Mouse (Mus musculus): Measurements from ENCODE around the gene Arhgap28. TPM values are rescaled to one million over a fixed set of nuclear protein-coding genes. Genes with fewer than 3 reads are reported as not detected.

Gene Arhgap28
- polyA plus RNA-seq, 1 experiment from 2014 or later, result 11.6 TPM

DNA sequence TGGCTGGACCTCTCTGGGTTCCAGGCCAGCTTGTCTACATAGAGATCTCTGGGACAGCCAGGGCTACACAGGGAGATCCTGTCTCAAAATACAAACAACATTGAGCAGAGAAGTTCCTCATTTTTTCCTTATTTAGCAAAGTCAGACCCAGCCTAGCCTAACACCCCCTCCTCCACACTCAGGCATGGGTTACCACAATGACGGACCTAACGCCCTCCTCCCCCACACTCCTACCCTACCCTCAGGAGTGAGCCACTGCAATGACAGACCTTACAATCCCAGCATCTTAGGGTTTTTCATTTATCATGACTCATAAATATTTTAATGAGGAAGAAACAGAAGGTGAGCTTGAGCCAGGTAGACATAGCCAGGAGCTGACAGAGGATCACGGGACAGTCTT lies 73.0 kb downstream of the Arhgap28 start:
- Histone ChIP-seq H3K36me3 (no peaks in the 10 kb centered on the region), H3K27ac (no peak overlapping the region), H3K9me3 (replicated peaks) (no peaks in the 10 kb centered on the region), H3K4me3 (no peak overlapping the region), H3K27me3 (no peaks in the 10 kb centered on the region), H3K4me1 (replicated peaks) (peaks cover 3% of the 10 kb centered on the region; the same call in 1 of the 2 replicates), H3K9ac (no peak overlapping the region), H3K4me2 (no peak overlapping the region)
- 67% methylated on average over 3 of the region's 3 CpGs for WGBS
- ATAC-seq (replicated peaks; ENCODE audit: insufficient number of reproducible peaks, insufficient read depth, low FRiP score, low read depth), result no peak

DNA sequence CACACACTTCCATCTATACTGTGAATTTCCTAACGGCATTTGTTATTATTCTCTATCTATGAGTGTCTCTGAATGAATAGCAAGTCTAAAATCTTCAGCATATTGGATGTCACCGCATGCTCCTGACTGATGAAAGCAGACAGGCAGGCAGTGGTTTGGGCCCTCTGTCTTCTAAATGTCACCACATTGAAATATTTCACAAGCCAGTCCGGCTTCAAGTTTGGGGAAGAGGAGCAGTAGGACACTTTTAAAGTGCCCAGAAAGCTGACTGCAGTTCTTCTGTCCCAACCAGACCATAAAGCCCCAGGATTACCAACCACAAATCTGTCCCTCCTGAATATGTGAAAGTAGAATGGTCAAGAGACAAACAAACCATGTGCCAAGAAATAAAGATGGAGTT lies 73.5 kb downstream of the Arhgap28 start:
- H3K4me1 ChIP-seq (replicated peaks), result peaks cover 3% of the 10 kb centered on the region; the same call in 1 of the 2 replicates
- no peak overlapping the region for H3K27ac ChIP-seq
- H3K4me2 ChIP-seq, result no peak overlapping the region
- no peak for ATAC-seq (replicated peaks; ENCODE audit: insufficient number of reproducible peaks, insufficient read depth, low FRiP score, low read depth)
- H3K4me3 ChIP-seq, result no peak overlapping the region
- H3K36me3 ChIP-seq, result no peaks in the 10 kb centered on the region
- no peaks in the 10 kb centered on the region for H3K27me3 ChIP-seq
- WGBS, result 68% methylated on average over 3 of the region's 3 CpGs
- H3K9me3 ChIP-seq (replicated peaks), result no peaks in the 10 kb centered on the region
- H3K9ac ChIP-seq, result no peak overlapping the region

DNA sequence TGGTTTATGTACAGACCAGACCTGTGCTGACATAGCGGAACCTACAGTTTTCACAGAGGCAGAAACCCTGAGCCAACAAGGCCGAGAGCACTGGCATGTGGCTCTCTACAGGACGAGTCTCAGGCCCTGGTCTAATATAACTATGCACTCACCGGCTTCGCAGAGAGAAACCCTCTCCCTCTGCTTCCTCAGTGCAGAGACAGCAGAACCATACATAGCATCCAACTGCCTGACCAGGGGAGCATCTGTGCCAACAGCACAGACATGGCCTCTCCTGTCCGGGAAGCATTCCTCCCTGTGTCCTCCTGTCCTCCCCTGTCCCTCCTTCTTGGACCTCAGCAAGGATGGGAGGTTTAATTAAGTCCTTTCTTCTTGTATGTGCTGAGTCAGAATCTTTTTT lies 75.6 kb downstream of the Arhgap28 start:
- 73% methylated on average over 6 of the region's 6 CpGs for WGBS

DNA sequence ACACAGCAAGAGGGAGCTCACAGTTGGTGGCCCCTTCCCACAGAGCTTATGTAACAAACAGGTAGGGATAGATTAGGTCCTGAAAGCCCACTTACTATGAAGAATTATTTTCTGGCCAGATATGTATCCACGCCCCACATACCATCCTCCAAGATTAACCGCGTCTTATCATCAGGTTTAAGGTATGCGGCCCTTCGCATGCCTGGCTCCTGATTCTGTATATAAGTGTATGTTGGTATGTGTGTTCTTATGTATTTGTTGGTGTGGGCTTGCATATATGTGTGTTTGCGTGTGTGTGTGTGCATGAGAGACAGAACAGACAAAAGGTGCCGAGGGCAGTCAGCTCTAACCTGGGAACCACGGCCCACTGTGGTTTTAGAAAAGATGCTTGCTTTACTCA lies 76.1 kb downstream of the Arhgap28 start:
- Histone ChIP-seq H3K27me3 (no peaks in the 10 kb centered on the region), H3K9me3 (replicated peaks) (no peaks in the 10 kb centered on the region), H3K4me1 (replicated peaks) (peaks cover 3% of the 10 kb centered on the region; the same call in 1 of the 2 replicates), H3K4me2 (no peak overlapping the region), H3K27ac (peak overlapping the region; percentile 27; the same call in 1 of the 2 replicates), H3K4me3 (no peak overlapping the region), H3K36me3 (no peaks in the 10 kb centered on the region), H3K9ac (no peak overlapping the region)
- WGBS, result 75% methylated on average over 8 of the region's 8 CpGs
- ATAC-seq (replicated peaks; ENCODE audit: insufficient number of reproducible peaks, insufficient read depth, low FRiP score, low read depth), result no peak

More for the DNA sequence above, 75.6 kb downstream of the Arhgap28 start:
- no peaks in the 10 kb centered on the region for H3K27me3 ChIP-seq
- ATAC-seq (replicated peaks; ENCODE audit: insufficient number of reproducible peaks, insufficient read depth, low FRiP score, low read depth), result no peak
- peaks cover 3% of the 10 kb centered on the region; the same call in 1 of the 2 replicates for H3K4me1 ChIP-seq (replicated peaks)
- no peak overlapping the region for H3K9ac ChIP-seq
- no peak overlapping the region for H3K4me3 ChIP-seq
- H3K4me2 ChIP-seq, result no peak overlapping the region
- H3K27ac ChIP-seq, result no peak overlapping the region
- no peaks in the 10 kb centered on the region for H3K36me3 ChIP-seq
- H3K9me3 ChIP-seq (replicated peaks), result no peaks in the 10 kb centered on the region

DNA sequence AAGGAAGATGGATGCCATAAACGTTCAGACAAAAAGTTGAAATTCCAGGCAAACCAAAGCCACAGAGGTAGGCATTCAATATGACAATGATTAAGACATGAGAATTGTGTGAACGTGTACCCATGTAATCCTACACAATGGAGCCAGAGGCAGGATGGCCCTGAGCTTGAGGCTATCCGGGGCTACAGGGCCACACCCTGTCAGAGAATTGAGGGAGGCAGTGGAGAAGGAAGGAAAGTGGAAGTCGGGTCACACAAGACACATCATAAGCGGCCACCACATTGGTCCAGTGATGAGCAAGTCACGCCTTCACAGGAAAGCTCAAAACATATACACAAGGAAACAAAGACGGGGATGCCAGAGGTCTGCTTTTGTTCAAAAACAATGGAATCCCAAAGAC lies 84.0 kb downstream of the Arhgap28 start:
- WGBS, result 76% methylated on average over 7 of the region's 7 CpGs

DNA sequence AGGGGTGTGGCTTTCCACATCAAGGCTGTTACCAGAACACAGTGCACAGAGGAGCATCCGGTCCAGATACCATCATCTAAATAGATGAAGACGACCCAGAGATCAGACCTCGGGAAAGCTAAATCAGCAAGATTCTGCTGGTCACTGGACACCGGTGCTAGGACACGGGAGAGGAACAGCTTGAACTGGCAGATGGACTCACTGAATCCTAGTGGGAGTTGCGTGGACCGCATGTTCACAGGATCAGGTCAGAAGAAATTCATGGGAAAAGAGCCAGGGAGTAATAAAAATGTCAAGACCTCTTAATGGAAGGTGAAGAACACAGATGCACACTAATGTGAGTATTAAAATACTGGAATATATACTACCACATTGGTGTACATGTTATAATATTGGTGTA lies 85.7 kb downstream of the Arhgap28 start:
- Histone ChIP-seq H3K4me3 (no peak overlapping the region), H3K36me3 (no peaks in the 10 kb centered on the region), H3K27me3 (no peaks in the 10 kb centered on the region), H3K27ac (no peak overlapping the region), H3K4me1 (replicated peaks) (0 out of 2 replicates have a peak, but pooled peaks cover 2% of the 10 kb centered on the region), H3K4me2 (no peak overlapping the region), H3K9ac (no peak overlapping the region), H3K9me3 (replicated peaks) (no peaks in the 10 kb centered on the region)
- no peak for ATAC-seq (replicated peaks; ENCODE audit: insufficient number of reproducible peaks, insufficient read depth, low FRiP score, low read depth)
- 84% methylated on average over 7 of the region's 7 CpGs for WGBS

More for the DNA sequence above, 84.0 kb downstream of the Arhgap28 start:
- H3K9ac ChIP-seq, result no peak overlapping the region
- H3K4me1 ChIP-seq (replicated peaks), result 0 out of 2 replicates have a peak, but pooled peaks cover 2% of the 10 kb centered on the region
- ATAC-seq (replicated peaks; ENCODE audit: insufficient number of reproducible peaks, insufficient read depth, low FRiP score, low read depth), result no peak
- no peaks in the 10 kb centered on the region for H3K9me3 ChIP-seq (replicated peaks)
- no peaks in the 10 kb centered on the region for H3K36me3 ChIP-seq
- no peak overlapping the region for H3K4me2 ChIP-seq
- H3K4me3 ChIP-seq, result no peak overlapping the region
- no peak overlapping the region for H3K27ac ChIP-seq
- no peaks in the 10 kb centered on the region for H3K27me3 ChIP-seq

DNA sequence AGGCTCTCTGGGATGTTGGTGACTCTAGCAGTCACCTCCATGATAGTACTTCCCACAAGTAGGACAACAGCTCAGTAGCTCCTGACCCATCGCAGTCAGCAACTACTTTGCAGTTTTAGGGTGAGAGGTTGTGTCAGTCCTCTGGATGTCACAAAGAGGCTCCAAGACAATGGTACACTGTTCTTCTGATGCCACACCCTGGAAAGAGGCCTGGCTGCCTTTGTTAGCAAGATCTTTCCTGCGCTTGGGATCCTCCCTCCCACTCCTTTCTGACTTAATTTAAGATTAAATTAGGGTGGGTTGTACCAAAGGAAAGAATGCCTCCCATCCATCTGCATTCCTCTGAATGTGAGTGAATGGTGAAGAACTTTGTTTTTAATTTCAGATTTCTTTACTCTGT lies 87.0 kb downstream of the Arhgap28 start:
- Histone ChIP-seq H3K9ac (no peak overlapping the region), H3K9me3 (replicated peaks) (no peaks in the 10 kb centered on the region), H3K4me1 (replicated peaks) (0 out of 2 replicates have a peak, but pooled peaks cover 2% of the 10 kb centered on the region), H3K27me3 (no peaks in the 10 kb centered on the region), H3K4me2 (no peak overlapping the region), H3K36me3 (no peaks in the 10 kb centered on the region), H3K4me3 (no peak overlapping the region), H3K27ac (no peak overlapping the region)
- 67% methylated on average over 2 of the region's 2 CpGs for WGBS
- ATAC-seq (replicated peaks; ENCODE audit: insufficient number of reproducible peaks, insufficient read depth, low FRiP score, low read depth), result no peak

DNA sequence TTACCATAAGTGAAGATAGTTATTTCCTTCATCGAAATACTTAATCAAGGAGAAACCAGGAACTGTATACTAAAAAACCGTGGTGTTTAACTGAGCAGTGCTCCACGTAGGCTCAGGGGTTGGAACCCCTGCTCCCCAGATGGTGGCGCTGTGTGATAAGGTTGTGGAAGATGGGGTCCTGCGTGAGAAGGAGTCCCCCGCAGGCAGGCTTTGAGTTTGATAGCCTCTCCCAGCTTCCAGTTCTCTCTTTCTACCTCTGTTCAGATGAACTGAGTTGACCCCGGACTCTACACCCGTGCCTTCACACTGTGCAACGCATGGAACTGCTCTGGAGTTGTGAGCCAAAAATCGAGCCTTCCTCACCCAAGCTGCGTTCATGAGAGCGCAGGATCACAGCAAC lies 91.3 kb downstream of the Arhgap28 start:
- Histone ChIP-seq H3K27me3 (no peaks in the 10 kb centered on the region), H3K4me2 (no peak overlapping the region), H3K4me3 (no peak overlapping the region), H3K9me3 (replicated peaks) (no peaks in the 10 kb centered on the region), H3K36me3 (no peaks in the 10 kb centered on the region), H3K9ac (no peak overlapping the region), H3K27ac (no peak overlapping the region), H3K4me1 (replicated peaks) (0 out of 2 replicates have a peak, but pooled peaks cover 6% of the 10 kb centered on the region)
- ATAC-seq (replicated peaks; ENCODE audit: insufficient number of reproducible peaks, insufficient read depth, low FRiP score, low read depth), result no peak
- WGBS, result 55% methylated on average over 12 of the region's 12 CpGs

DNA sequence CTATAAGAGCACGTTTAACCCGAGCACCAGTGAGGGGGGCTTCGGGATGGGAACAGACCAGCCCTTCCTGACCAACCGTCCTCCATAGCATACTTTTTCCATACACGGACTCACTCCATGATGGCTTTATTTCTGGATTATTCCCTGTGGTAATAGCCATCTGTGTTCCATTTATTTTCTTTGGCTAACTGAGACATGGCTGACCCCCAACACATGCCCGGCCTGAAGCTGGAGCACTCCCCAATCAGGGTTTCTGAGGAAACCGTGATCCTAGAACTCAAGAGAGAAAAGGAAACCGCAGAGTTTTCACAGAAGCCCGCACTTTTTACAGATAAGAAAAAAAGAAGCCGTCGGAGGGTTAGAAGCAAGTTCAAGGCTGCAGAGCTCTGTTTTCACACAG lies 91.9 kb downstream of the Arhgap28 start:
- Histone ChIP-seq H3K4me1 (replicated peaks) (0 out of 2 replicates have a peak, but pooled peaks cover 6% of the 10 kb centered on the region), H3K36me3 (no peaks in the 10 kb centered on the region), H3K27me3 (no peaks in the 10 kb centered on the region), H3K4me2 (no peak overlapping the region), H3K9ac (no peak overlapping the region), H3K4me3 (no peak overlapping the region), H3K9me3 (replicated peaks) (no peaks in the 10 kb centered on the region), H3K27ac (no peak overlapping the region)
- ATAC-seq (replicated peaks; ENCODE audit: insufficient number of reproducible peaks, insufficient read depth, low FRiP score, low read depth), result no peak
- WGBS, result 59% methylated on average over 11 of the region's 11 CpGs

DNA sequence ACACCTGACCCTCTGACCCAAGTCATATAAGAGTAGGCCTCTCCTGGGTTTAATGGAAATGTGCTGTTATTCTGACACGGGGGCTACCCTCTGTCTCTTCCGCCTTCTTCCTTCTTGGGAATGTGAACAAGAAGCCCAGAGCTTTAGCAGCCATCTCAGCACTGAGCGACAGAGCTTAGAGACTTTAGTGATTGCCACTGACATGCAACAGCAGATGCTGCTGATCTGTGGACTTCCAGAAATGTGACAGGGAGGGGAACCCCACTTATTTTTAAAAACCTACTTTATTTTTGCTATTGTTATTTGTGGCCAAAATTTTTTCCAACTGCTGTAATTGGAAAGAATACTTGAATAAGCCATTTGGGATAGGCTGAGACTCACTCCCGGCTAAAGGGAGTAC lies 95.4 kb downstream of the Arhgap28 start:
- Histone ChIP-seq H3K9me3 (replicated peaks) (no peaks in the 10 kb centered on the region), H3K27me3 (no peaks in the 10 kb centered on the region), H3K27ac (no peak overlapping the region), H3K36me3 (no peaks in the 10 kb centered on the region), H3K4me3 (no peak overlapping the region), H3K4me1 (replicated peaks) (0 out of 2 replicates have a peak, but pooled peaks cover 4% of the 10 kb centered on the region), H3K9ac (no peak overlapping the region), H3K4me2 (no peak overlapping the region)
- 62% methylated on average over 4 of the region's 4 CpGs for WGBS
- ATAC-seq (replicated peaks; ENCODE audit: insufficient number of reproducible peaks, insufficient read depth, low FRiP score, low read depth), result no peak

DNA sequence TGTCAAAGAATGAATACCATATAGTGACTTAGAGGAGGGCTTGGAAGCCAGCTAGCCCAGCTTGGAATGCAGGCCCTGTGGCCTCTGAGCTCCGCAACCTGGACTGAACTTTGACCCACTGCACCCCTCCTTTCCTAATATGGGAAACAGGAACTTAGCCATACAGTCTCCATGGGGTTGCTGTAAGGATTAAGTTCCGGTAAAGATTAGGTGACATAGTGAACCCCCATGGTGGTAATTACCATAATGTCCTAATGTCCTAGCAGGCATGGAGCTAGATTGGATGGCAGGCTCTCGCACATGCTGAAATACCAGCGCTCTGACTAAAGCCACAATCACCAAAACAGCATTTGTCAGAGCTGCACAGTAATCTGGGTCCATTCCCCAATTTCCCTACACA lies 95.8 kb downstream of the Arhgap28 start:
- Histone ChIP-seq H3K36me3 (no peaks in the 10 kb centered on the region), H3K4me2 (no peak overlapping the region), H3K27me3 (no peaks in the 10 kb centered on the region), H3K9me3 (replicated peaks) (no peaks in the 10 kb centered on the region), H3K9ac (no peak overlapping the region), H3K4me3 (no peak overlapping the region), H3K27ac (no peak overlapping the region), H3K4me1 (replicated peaks) (0 out of 2 replicates have a peak, but pooled peaks cover 4% of the 10 kb centered on the region)
- WGBS, result 82% methylated on average over 4 of the region's 4 CpGs
- ATAC-seq (replicated peaks; ENCODE audit: insufficient number of reproducible peaks, insufficient read depth, low FRiP score, low read depth), result no peak

DNA sequence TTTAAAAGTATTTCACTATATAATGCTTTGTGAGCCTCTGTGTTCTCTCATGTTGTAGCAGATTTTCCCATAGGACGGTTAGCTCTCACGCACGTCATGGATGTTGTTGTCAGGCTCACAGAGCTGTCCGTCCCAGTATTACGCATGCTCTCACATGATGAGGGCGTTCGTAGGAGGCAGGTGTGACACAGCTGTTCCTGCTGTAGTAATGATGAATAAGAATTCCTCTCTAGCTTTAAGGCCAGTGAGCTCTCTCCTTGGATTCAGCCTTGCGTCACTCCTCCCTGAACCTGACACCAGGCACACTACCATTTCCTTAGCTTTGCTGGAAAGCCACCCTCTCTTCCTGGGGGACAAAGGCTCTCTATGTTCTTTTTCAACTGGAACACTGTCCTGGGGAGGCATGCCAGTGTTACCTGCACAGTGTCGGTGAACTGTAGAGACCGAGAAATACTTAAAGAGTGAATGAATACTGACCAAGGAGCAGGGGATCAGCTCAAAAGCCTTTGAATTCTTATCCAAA lies 96.3 kb downstream of the Arhgap28 start:
- ATAC-seq (replicated peaks; ENCODE audit: insufficient number of reproducible peaks, insufficient read depth, low FRiP score, low read depth), result no peak
- H3K9ac ChIP-seq, result no peak overlapping the region
- WGBS, result 81% methylated on average over 10 of the region's 10 CpGs
- H3K4me3 ChIP-seq, result no peak overlapping the region
- H3K4me2 ChIP-seq, result no peak overlapping the region
- H3K9me3 ChIP-seq (replicated peaks), result no peaks in the 10 kb centered on the region
- H3K36me3 ChIP-seq, result no peaks in the 10 kb centered on the region
- H3K27ac ChIP-seq, result no peak overlapping the region
- H3K4me1 ChIP-seq (replicated peaks), result 0 out of 2 replicates have a peak, but pooled peaks cover 4% of the 10 kb centered on the region
- no peaks in the 10 kb centered on the region for H3K27me3 ChIP-seq

Measured in heart, embryonic 15.5 days (tissue).